Mouse (Mus musculus): ENCODE data around the gene Ajm1. TPM values are rescaled to one million over a fixed set of nuclear protein-coding genes. Genes with fewer than 3 reads are reported as not detected.

Ajm1 gene
- polyA plus RNA-seq (2016; fragmentation: Nextera tagmentation; extraction: Ambion mirVana): 0.06 and 0.08 TPM in 2 replicates

DNA sequence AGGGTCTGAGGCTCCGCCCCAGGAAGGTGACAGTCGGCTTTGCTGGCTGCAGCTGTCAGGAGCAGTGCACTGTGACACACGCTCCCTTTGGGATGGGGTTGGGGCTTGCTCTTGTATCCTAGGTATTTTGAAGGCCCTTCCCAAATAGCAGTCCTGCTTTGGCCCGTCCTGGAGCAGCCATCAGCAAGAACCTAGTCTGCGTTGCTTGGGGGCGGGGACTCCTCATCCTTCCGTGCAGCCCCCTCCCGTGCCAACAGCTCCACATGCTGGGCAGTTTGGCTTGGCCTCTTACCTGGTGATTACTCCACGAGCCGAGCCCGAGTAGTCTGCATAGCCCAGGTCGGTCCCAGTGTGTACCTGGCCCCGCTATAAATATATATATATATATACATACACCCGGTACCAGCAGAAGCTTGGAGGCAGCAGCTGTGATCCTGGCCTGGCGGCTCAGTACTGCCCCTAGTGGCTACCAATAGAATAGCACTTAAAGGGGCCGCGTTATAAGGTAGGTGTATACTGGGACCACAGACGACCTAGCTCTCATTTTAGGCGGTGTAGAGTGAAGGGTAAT, at the start of gene Ajm1:
TSS of gene Ajm1 (minus strand) at position 464 of the 571 bp plus-strand sequence.
- WGBS: 7% methylated on average over 19 of the region's 19 CpGs
- Histone ChIP-seq H3K4me3 (peak within 1 kb of the TSS; percentile 44), H3K9me3 (replicated peaks) (no peaks in the 10 kb centered on the region), H3K4me1 (peaks cover 64% of the 10 kb centered on the region), H3K27me3 (ENCODE audit: low read depth, poor library complexity, severe bottlenecking) (peaks cover 52% of the 10 kb centered on the region), H3K36me3 (peaks cover 40% of the 10 kb centered on the region), H3K27ac (no peak within 1 kb of the TSS)
- peak; percentile 73 for DNase-seq (ENCODE audit: low spot score)

DNA sequence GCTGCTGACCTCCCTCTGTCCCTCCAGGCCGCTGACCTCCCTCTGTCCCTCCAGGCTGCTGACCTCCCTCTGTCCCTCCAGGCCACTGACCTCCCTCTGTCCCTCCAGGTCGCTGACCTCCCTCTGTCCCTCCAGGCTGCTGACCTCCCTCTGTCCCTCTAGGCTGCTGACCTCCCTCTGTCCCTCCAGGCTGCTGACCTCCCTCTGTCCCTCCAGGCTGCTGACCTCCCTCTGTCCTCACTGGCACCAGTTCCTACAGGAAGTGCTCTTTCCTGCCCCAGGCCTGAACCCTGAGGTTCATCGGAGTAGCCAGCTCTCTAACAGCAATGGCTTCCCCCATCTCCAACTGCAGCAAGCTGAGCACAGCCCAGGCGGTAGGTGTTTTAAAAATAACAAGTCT, 47.2 kb upstream of the Ajm1 start:
- no peak overlapping the region for H3K27ac ChIP-seq
- no peak overlapping the region for H3K4me3 ChIP-seq
- DNase-seq (ENCODE audit: low spot score): no peak
- no peaks in the 10 kb centered on the region for H3K9me3 ChIP-seq (replicated peaks)
- no peaks in the 10 kb centered on the region for H3K27me3 ChIP-seq (ENCODE audit: low read depth, poor library complexity, severe bottlenecking)
- 35% methylated on average over 4 of the region's 4 CpGs for WGBS
- peaks cover 10% of the 10 kb centered on the region; the same call in 1 of the 2 replicates for H3K4me1 ChIP-seq
- no peaks in the 10 kb centered on the region for H3K36me3 ChIP-seq

DNA sequence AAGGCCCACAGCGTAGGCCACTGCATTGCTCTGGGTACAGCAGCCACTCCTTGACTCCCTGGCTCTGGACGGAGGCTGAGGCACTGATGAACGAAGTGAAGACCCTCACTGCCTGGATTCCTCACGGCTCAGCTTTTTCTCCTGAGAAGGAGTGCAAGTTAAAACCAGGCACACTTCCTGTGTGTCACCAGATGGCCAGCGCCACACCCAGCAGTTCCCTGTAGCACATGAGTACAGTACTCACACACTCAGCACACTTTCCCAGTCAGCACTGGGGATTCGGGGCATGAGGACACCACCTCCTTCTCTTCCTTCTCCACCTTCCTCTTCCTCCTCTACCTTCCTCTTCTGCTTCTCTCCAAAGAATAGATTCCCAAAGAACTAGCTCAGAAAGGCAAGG, 46.3 kb upstream of the Ajm1 start, which contains the start of gene Fcna:
TSS of gene Fcna (minus strand) at position 220 of the 400 bp plus-strand sequence.
- WGBS: 79% methylated on average over 6 of the region's 6 CpGs
- no peaks in the 10 kb centered on the region for H3K9me3 ChIP-seq (replicated peaks)
- H3K4me1 ChIP-seq: peaks cover 10% of the 10 kb centered on the region; the same call in 1 of the 2 replicates
- H3K27me3 ChIP-seq (ENCODE audit: low read depth, poor library complexity, severe bottlenecking): no peaks in the 10 kb centered on the region
- peak within 1 kb of the TSS; percentile 61; the same call in 1 of the 2 replicates for H3K27ac ChIP-seq
- no peaks in the 10 kb centered on the region for H3K36me3 ChIP-seq
- DNase-seq (ENCODE audit: low spot score): no peak
- no peak within 1 kb of the TSS for H3K4me3 ChIP-seq

DNA sequence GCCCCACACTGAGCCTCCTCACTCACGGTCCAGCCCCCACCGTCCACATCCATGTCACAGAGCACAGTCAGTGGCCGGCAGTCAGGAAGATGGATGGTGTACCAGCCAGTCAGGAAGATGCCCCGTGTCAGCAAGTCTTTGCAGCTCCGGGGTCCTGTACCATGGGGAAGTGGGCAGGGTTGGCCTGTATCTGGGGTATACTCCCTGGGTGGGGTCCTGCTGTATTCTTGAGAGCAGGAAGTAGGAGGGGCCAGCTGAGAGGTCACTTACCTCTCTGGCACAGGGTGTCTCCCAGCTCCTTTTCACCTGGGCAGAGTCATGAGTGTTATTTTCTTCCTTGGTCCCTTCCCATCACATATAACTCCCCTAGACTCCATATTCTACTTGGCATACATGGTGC, 44.4 kb upstream of the Ajm1 start:
- DNase-seq (ENCODE audit: low spot score): no peak
- Histone ChIP-seq H3K4me3 (no peak overlapping the region), H3K36me3 (no peaks in the 10 kb centered on the region), H3K27ac (no peak overlapping the region), H3K27me3 (ENCODE audit: low read depth, poor library complexity, severe bottlenecking) (no peaks in the 10 kb centered on the region), H3K9me3 (replicated peaks) (no peaks in the 10 kb centered on the region), H3K4me1 (peaks cover 23% of the 10 kb centered on the region)
- 64% methylated on average over 5 of the region's 5 CpGs for WGBS

DNA sequence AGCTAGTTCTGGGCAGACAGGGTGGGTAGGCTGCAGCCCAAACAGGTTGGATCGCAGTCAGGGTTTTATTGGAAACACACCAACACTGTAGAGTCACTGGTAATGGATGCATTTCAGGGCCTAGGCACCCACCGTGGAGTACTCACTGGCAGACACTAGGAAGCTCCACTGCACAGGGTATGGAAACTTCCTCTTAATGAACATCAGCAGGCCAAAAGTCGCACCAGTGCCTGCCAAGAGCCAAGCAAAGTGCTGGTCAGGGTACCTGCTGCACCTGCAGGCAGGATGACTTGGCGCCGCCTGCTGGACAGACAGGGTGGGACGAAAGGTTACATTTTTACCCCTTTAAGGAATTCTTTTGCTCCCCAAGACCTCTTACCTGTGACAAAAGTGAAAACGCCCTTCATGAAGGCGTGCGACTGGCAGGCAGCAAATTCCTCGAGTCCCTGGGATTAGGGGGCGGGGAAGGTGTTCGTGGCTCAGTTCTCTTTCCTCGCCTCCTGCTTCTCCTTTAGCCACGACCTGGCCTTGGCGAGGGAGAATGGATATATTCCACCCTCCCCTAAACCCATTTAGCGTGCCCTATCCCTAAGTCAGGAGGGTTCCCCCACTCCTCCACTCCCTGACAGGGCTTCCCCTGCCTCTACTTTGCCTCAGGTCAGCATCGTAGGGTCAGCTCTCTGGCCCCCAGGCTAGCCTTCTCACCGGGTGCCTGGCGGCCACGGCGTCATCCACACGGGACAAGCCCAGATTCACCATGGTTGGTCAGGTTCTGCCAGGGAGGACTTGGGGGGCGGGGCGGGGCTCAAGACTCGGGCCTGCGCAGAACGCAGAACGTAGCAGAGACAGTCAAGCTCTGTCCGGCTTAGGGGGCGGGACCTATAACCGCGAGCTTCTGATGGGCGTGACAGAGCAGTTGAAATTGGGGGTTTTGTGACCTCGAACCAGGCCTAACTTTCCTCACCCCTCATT, 40.0 kb upstream of the Ajm1 start, which contains the start of gene Tmem141:
TSS of gene Tmem141 (minus strand) at position 777 of the 972 bp plus-strand sequence.
- Histone ChIP-seq H3K36me3 (no peaks in the 10 kb centered on the region), H3K27ac (peak within 1 kb of the TSS; percentile 80), H3K9me3 (replicated peaks) (no peaks in the 10 kb centered on the region), H3K4me1 (peaks cover 16% of the 10 kb centered on the region), H3K27me3 (ENCODE audit: low read depth, poor library complexity, severe bottlenecking) (peaks cover 25% of the 10 kb centered on the region), H3K4me3 (peak within 1 kb of the TSS; percentile 59)
- DNase-seq (ENCODE audit: low spot score): peak; percentile 86
- 6% methylated on average over 34 of the region's 34 CpGs for WGBS

DNA sequence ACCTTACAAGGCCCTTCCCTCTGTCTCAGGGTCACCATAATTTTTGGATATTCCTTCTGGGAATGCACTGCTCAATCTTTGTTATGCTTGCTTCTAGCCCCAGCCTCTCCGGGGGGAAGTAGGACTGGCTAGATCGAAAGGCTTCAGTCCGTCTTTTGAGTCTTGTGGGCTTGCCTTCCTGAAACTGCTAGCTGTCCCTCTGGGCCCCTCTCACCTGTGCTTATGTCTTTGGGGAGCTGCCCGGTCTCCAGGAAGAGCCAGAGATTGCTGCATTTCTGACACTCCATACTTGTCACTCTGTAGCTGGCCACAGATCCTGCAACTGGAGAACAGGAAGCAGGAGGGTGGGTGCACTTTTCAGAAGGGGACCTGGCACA, 39.3 kb upstream of the Ajm1 start:
- Histone ChIP-seq H3K27me3 (ENCODE audit: low read depth, poor library complexity, severe bottlenecking) (peaks cover 32% of the 10 kb centered on the region), H3K4me3 (peak overlapping the region; percentile 59; the same call in 1 of the 2 replicates), H3K36me3 (no peaks in the 10 kb centered on the region), H3K9me3 (replicated peaks) (no peaks in the 10 kb centered on the region), H3K27ac (no peak overlapping the region), H3K4me1 (peaks cover 21% of the 10 kb centered on the region)
- DNase-seq (ENCODE audit: low spot score): no peak
- WGBS: 89% methylated on average over 4 of the region's 4 CpGs

DNA sequence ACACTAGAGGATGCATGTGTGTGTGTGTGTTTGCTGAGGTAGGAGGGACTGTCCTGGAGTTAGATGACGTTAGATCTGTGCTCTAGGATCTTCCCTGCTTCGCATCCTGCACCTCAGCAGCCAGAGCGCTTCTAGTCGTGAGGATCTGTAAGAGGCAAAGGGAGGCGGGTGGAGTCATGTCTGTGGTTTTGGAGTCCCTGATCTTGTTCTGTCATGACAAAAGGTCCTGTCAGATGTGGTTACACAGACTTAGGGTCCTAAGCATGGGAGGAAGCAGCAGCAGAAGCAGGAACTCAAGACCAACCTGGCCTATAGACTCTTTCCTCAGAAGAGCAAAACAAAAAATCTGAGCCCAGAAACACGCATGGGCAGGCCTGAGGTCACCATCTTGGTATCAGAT, 38.8 kb upstream of the Ajm1 start:
- no peaks in the 10 kb centered on the region for H3K9me3 ChIP-seq (replicated peaks)
- H3K27me3 ChIP-seq (ENCODE audit: low read depth, poor library complexity, severe bottlenecking): peaks cover 37% of the 10 kb centered on the region
- H3K4me3 ChIP-seq: no peak overlapping the region
- H3K4me1 ChIP-seq: peaks cover 21% of the 10 kb centered on the region
- no peak for DNase-seq (ENCODE audit: low spot score)
- WGBS: 86% methylated on average over 6 of the region's 6 CpGs
- no peaks in the 10 kb centered on the region for H3K36me3 ChIP-seq
- no peak overlapping the region for H3K27ac ChIP-seq

DNA sequence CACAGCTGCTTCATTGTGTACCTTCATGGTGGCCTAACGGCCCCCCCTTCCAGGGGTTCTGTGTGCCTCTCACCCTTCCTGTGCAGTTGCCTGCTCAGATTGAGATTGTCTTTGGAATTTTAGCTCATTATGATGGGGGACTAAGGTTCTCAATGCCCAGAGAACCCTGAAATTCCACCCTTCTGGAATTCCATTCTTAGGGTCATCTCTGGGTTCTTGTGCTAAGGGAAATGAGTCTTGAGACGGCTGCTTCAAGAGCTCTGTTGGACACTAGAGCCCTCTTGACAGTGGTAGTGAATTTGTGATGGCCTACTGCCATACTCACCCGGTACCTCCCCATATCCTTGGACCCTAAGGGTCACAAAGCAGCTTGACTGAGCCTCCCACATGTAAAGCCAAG, 36.0 kb upstream of the Ajm1 start, which contains the start of gene Ccdc183:
TSS of gene Ccdc183 (minus strand) at position 101 of the 400 bp plus-strand sequence.
- DNase-seq (ENCODE audit: low spot score): no peak
- Histone ChIP-seq H3K4me3 (no peak within 1 kb of the TSS), H3K4me1 (peaks cover 21% of the 10 kb centered on the region), H3K9me3 (replicated peaks) (no peaks in the 10 kb centered on the region), H3K36me3 (no peaks in the 10 kb centered on the region), H3K27ac (no peak within 1 kb of the TSS), H3K27me3 (ENCODE audit: low read depth, poor library complexity, severe bottlenecking) (peaks cover 65% of the 10 kb centered on the region)
- 76% methylated on average over 3 of the region's 3 CpGs for WGBS

DNA sequence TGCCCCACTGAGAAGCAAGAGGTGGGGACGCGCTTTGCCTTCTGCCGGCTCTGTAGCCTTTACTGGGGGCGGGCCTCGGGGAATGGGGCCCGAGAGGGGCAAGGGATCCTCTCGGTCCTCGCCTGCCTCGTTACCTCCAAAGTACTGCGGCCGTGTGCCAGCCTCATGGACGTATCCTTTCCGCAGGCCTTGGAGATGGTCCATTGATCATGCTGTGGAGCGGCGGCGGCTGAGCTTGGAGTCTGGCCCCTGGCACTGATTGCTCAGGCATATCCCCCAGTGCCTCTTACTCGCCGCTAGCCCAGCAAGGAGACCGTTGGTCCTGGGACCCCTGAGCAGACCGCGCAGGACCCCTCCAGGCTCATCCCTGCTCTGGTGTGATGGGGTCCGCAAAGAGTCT, 34.8 kb upstream of the Ajm1 start:
- DNase-seq (ENCODE audit: low spot score): peak; percentile 33
- H3K4me1 ChIP-seq: peaks cover 13% of the 10 kb centered on the region
- H3K27ac ChIP-seq: no peak overlapping the region
- no peaks in the 10 kb centered on the region for H3K9me3 ChIP-seq (replicated peaks)
- H3K27me3 ChIP-seq (ENCODE audit: low read depth, poor library complexity, severe bottlenecking): peaks cover 75% of the 10 kb centered on the region
- 18% methylated on average over 22 of the region's 22 CpGs for WGBS
- peak overlapping the region; percentile 28; the same call in 1 of the 2 replicates for H3K4me3 ChIP-seq
- H3K36me3 ChIP-seq: no peaks in the 10 kb centered on the region

DNA sequence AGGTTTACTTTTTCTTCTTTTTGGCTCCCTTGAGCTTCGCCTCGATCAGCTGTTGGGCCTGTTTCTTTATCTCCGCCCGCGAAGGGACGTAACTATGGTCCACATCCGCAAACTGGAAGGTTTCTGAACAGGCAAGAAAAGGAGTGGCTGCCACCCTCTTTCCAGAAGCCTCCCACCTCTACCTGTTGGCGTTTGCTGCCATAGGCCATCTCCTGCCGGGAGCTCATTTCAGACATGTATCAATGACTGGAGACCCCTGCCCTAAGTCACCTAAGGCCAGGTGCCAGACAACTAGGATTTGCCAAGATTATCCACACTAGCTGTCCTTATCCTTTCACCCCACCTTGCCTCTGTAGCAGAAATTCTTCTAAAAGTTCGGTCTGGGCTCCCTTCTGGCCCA, 27.1 kb upstream of the Ajm1 start:
- Histone ChIP-seq H3K4me3 (peak overlapping the region; percentile 98), H3K36me3 (peaks cover 16% of the 10 kb centered on the region), H3K9me3 (replicated peaks) (no peaks in the 10 kb centered on the region), H3K27me3 (ENCODE audit: low read depth, poor library complexity, severe bottlenecking) (peaks cover 41% of the 10 kb centered on the region; the same call in 1 of the 2 replicates), H3K4me1 (peaks cover 19% of the 10 kb centered on the region), H3K27ac (peak overlapping the region; percentile 98)
- WGBS: 64% methylated on average over 10 of the region's 10 CpGs
- no peak for DNase-seq (ENCODE audit: low spot score)

DNA sequence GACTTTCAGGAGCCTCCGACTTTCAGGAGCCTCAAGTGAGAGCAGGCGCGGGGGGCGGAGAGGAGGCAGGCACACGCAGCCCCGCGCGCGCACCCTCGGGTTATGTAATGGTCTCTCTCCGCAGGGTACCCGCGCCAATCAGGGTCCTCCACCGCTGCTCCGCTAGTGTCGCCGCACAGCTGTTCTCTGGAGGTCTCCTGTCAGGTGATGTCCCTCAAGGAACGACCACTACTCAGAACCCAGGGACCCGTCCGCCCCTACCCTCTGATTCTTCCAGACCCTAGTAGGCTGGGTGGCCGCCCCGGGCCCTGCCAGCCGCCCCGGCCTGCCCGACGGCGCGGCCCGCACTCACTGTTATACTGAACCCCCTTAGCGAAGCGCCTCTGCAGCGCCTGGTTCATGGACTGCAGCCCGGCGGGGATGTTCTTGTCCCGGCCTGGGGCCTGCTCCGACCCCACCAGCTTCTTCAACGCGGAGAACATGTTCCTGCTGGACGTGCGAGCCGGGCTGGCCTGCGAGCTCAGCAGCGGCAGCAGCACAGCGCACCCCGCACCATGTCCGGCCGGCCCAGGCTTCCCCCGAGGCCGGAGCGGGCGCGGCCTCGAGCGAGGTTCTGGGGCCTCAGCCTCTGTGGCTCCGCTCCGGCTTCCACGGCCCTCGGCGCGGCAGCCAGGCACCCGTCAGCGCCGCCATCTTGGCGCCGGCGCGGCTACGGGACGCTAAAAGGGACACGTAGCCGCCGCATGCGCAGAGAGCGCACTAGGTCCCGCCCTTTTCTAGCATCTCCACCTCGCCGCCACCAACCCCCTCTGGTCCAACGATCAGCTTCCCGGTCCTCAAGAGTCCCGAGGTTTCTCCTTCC, 26.4 kb upstream of the Ajm1 start, which contains the start of gene Rabl6:
TSS of gene Rabl6 (minus strand) at position 761 of the 862 bp plus-strand sequence.
- peak; percentile 89 for DNase-seq (ENCODE audit: low spot score)
- H3K27ac ChIP-seq: peak within 1 kb of the TSS; percentile 98
- H3K27me3 ChIP-seq (ENCODE audit: low read depth, poor library complexity, severe bottlenecking): peaks cover 34% of the 10 kb centered on the region; the same call in 1 of the 2 replicates
- H3K4me1 ChIP-seq: peaks cover 19% of the 10 kb centered on the region
- peak within 1 kb of the TSS; percentile 98 for H3K4me3 ChIP-seq
- under 1% methylated on average over 80 of the region's 80 CpGs for WGBS
- peaks cover 23% of the 10 kb centered on the region for H3K36me3 ChIP-seq
- no peaks in the 10 kb centered on the region for H3K9me3 ChIP-seq (replicated peaks)

DNA sequence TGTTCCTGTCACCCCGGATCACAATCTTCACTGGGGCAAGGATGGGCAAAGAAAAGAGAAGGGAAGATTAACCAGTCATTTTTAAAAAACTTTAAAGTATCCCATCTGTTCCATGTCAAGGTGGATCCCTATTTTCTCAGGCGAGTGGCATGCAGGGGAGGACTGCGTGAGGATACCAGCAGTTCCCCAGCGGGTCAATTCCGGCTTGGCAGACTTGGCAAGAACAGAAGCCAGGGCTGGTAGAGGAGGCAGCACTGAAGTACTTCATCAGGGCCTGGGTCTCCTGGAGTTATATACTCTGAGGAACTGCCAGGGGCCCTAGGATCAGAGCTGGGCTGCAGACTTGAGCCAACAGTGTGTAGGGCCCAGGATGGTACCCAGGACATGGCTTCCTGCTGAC, 21.0 kb upstream of the Ajm1 start:
- Histone ChIP-seq H3K9me3 (replicated peaks) (no peaks in the 10 kb centered on the region), H3K27ac (no peak overlapping the region), H3K4me1 (peaks cover 12% of the 10 kb centered on the region), H3K4me3 (no peak overlapping the region), H3K36me3 (peaks cover 77% of the 10 kb centered on the region), H3K27me3 (ENCODE audit: low read depth, poor library complexity, severe bottlenecking) (no peaks in the 10 kb centered on the region)
- DNase-seq (ENCODE audit: low spot score): no peak
- 93% methylated on average over 5 of the region's 5 CpGs for WGBS

Data from limb, embryonic 10.5 days (tissue).